Mouse (Mus musculus): ENCODE measurements around the gene Pphln1.

DNA sequence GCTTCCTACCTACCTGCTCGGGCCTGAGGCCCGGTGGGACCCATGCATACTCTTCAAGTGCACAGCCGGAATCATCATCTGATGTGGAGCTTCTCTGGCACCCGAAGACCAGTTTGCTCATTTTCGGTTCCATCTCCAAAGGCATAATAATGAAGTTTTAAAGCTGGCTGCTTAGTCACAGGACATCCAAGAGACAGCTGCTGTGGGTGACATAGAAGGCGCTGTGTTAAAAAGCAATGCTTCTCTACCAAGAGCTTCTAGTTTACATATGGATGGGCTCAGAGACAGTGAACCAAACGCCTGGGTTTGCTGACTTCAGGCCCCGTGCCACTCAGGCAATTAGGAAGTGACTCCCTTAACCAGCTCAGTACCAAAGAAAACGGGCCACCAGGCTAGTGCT is 114.3 kb downstream of the Pphln1 start:
- TF ChIP-seq CTCF (IDR thresholded peaks at IDR 0.05; ENCODE audit: low read depth) (no peak), EP300 (IDR thresholded peaks at IDR 0.05; ENCODE audit: low read depth) (no peak)
